Mouse (Mus musculus) heart, postnatal 0 days (tissue): ENCODE data around the gene Rab5if. TPM values are rescaled to one million over a fixed set of nuclear protein-coding genes. Genes with fewer than 3 reads are reported as not detected.
A peak's percentile ranks its signal among the peaks of the same experiment; 100 is the strongest.
"Not testable (repeated sequence)": the region's sequence is repeated elsewhere in the genome, so short reads cannot be mapped to it uniquely, and the experiment has no call there.

Experiments
- ATAC-seq: fragments of 200-750 bp; cut with Nextera tagmentation; 2 replicates; pipeline ENCODE4 v1.8.0; 2017; ENCODE audit warnings: low read depth, moderate number of reproducible peaks, moderate library complexity; ENCODE audit not compliant: insufficient read depth
- DNase-seq: peaks from one replicate; pipeline ENCODE4 v3.0.0-alpha.2; 2016; ENCODE audit warnings: low spot score
- H3K27ac ChIP-seq: fragments of 300-500 bp; sonication (generic); 2 replicates; pipeline ENCODE4 v1.5.1; 2014; ENCODE audit warnings: low read depth, mild to moderate bottlenecking
- H3K27me3 ChIP-seq: fragments of 300-500 bp; sonication (generic); 2 replicates; pipeline ENCODE4 v1.6.1; 2014; ENCODE audit warnings: low read length, mixed read lengths; ENCODE audit not compliant: control insufficient read depth, insufficient read depth
- H3K36me3 ChIP-seq: fragments of 300-500 bp; sonication (generic); replicated peaks from 2 replicates; pipeline ENCODE4 v1.6.1; 2014; ENCODE audit warnings: low read length, mixed read lengths; ENCODE audit not compliant: control insufficient read depth, insufficient read depth
- H3K4me1 ChIP-seq: fragments of 300-500 bp; sonication (generic); 2 replicates; pipeline ENCODE4 v1.6.1; 2014; ENCODE audit warnings: antibody characterized with exemption; ENCODE audit not compliant: control insufficient read depth, insufficient read depth
- H3K4me2 ChIP-seq: fragments of 300-500 bp; sonication (generic); 2 replicates; pipeline ENCODE4 v1.6.1; 2014; ENCODE audit warnings: low read depth, mild to moderate bottlenecking, low read length, moderate library complexity
- H3K4me3 ChIP-seq: fragments of 300-500 bp; sonication (generic); 2 replicates; pipeline ENCODE4 v1.5.1; 2014; ENCODE audit warnings: low read depth, low read length
- H3K9ac ChIP-seq: fragments of 300-500 bp; sonication (generic); replicated peaks from 2 replicates; pipeline ENCODE4 v1.6.1; 2014; ENCODE audit warnings: low read depth, low read length, mixed read lengths
- H3K9me3 ChIP-seq: fragments of 300-500 bp; sonication (generic); replicated peaks from 2 replicates; pipeline ENCODE4 v1.6.1; 2016; ENCODE audit warnings: low read length; ENCODE audit not compliant: control insufficient read depth
- CTCF ChIP-seq: IDR thresholded peaks from 2 replicates; pipeline ENCODE4 v1.5.1; 2016; ENCODE audit warnings: antibody characterized with exemption, control low read depth, low read depth
- EP300 ChIP-seq: IDR thresholded peaks from 2 replicates; pipeline ENCODE4 v1.6.1; 2016; ENCODE audit warnings: antibody characterized with exemption, low read depth
- WGBS: fragments of 180-500 bp; shearing (Covaris S2); extraction: QIAGEN DNeasy Blood & Tissue Kit; methylation state at CpG from one replicate; pipeline ENCODE4 v1.1.7; 2014; 5-methylcytosine and 5-hydroxymethylcytosine counted together
- polyA plus RNA-seq: library from polyadenylated mRNA; unstranded; fragments of >200 nt; fragmentation: Nextera tagmentation; extraction: Ambion mirVana; gene quantifications from 2 replicates; pipeline ENCODE4 v1.2.1, GENCODE M21; 2015
- total RNA-seq: library from RNA; depleted of rRNA; stranded (reverse); fragments of >200 nt; gene quantifications from 2 replicates; pipeline ENCODE4 v1.2.3, GENCODE M21; 2014; ENCODE audit warnings: low replicate concordance

The Rab5if gene
- total and polyA plus RNA-seq, 2 experiments from 2014 or later: 155 to 186 TPM

DNA sequence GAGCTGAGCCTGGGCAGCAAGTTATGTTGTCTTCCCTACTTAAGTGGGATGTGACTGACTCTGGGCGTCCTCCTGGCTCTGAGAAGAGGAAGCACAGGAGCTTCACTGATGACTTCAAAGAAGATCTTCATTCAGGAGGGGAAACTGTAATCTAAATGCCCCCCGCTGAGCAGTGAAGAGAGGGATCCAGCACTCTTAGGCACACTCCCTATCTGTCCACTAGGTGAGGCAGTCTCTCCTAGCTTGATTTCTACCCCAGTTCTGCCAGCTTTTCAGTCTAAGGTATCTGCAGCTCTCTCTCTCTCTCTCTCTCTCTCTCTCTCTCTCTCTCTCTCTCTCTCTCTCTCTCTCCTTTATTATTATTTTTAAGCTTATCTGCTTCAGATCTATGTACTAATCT, 40.4 kb downstream of the Rab5if start:
- TF ChIP-seq EP300: no peak
- 0 out of 2 replicates have a peak, but pooled peaks have one; percentile 21 for TF ChIP-seq CTCF
- Histone ChIP-seq H3K4me3 (no peak overlapping the region), H3K9me3 (no peaks in the 10 kb centered on the region), H3K4me2 (no peak overlapping the region), H3K36me3 (no peaks in the 10 kb centered on the region), H3K27ac (no peak overlapping the region), H3K9ac (no peak overlapping the region), H3K4me1 (no peaks in the 10 kb centered on the region), H3K27me3 (no peaks in the 10 kb centered on the region)
- no peak for DNase-seq
- ATAC-seq: no peak
- 26% methylated on average over 2 of the region's 2 CpGs for WGBS

DNA sequence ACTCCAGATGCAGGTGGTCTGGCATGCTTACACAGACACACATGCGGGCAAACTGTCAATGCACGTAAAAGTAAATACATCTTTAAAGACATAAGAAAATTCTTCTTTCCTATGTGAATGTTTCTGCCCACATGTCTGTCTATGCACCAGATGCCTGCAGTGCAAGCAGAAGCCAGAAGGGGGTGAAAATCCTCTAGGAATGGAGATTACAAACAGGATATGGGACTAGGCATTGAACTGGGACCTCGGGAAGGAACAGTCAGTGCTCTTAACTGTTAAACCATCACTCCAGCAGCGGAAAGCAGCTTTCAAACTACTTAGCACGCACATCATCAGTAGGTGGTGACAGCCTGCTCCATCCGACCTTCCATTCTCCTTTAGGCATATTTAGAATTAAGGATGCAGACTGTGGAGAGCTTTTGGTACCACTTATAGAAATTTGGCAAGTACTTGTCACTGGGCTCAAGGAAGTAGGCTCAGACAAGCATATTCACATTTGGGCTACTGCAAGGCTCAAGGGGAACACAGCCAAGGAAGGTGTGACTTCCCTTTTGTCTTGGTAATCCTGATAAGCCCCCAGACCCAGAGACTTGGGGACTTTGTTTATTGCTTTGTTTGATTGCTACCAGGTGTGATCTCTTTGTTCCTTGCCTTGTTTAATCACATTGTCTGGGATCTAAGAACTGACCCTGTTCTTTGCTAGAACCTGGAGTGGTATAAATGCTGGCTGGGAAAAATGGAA, 42.2 kb downstream of the Rab5if start:
- TF ChIP-seq CTCF: peak; percentile 70
- TF ChIP-seq EP300: no peak
- no peak overlapping the region for H3K4me2 ChIP-seq
- H3K27me3 ChIP-seq: no peaks in the 10 kb centered on the region
- WGBS: 18% methylated on average over 6 of the region's 6 CpGs
- H3K9ac ChIP-seq: no peak overlapping the region
- no peaks in the 10 kb centered on the region for H3K4me1 ChIP-seq
- H3K4me3 ChIP-seq: no peak overlapping the region
- ATAC-seq (no peak), DNase-seq (peak; percentile 36)
- H3K36me3 ChIP-seq: no peaks in the 10 kb centered on the region
- H3K27ac ChIP-seq: no peak overlapping the region
- no peaks in the 10 kb centered on the region for H3K9me3 ChIP-seq

DNA sequence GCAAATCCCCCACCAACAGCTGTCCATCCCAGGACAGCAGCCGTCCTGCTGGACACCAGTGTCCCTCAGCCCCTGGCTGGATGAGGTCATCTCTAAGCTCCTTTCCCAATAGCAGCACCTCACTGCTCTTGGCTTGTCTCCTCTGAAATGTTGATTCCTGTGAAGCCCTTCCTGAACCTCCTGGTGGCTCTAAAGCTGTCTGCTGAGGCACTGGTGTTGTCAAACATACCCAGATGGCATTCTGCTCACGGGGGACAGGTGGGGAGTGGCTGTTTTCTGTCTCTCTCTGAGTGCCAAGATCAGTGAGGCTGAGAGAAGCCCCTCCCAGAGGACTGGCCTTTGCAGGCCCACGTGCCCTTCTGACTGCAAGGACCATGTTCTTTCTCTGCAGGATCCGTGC, 43.0 kb downstream of the Rab5if start:
- H3K4me1 ChIP-seq, ATAC-seq, H3K36me3 ChIP-seq, H3K27me3 ChIP-seq, H3K9me3 ChIP-seq, H3K9ac ChIP-seq, H3K4me2 ChIP-seq, DNase-seq, H3K4me3 ChIP-seq, H3K27ac ChIP-seq: not testable (repeated sequence)
- WGBS: 32% methylated on average over 4 of the region's 4 CpGs

DNA sequence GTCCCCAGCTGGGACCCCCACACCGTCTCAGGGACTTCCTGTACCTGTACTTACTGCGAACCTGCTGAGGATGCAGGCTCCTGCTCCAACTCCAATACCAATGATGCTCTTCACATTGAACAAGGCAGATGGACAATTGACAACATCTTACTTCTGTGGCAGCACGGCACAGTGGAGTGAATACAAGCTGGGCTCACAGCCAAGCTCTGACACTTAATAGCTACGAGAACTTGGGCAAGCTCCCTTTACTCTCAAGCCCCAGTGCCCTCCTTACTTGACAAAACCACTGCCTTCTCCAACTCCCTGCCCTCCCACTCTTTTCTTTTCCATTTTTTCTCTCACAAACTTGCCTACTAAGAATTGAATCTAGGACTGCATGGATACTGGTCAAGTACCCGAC, 50.3 kb downstream of the Rab5if start:
- Histone ChIP-seq H3K36me3 (no peaks in the 10 kb centered on the region), H3K4me2 (no peak overlapping the region), H3K9me3 (no peaks in the 10 kb centered on the region; the same call in 1 of the 2 replicates), H3K4me3 (no peak overlapping the region), H3K27ac (no peak overlapping the region), H3K4me1 (no peaks in the 10 kb centered on the region), H3K9ac (no peak overlapping the region), H3K27me3 (no peaks in the 10 kb centered on the region; the same call in 1 of the 2 replicates)
- no peak for DNase-seq
- 45% methylated on average over 5 of the region's 5 CpGs for WGBS
- TF ChIP-seq EP300 (no peak), CTCF (no peak)
- no peak for ATAC-seq

DNA sequence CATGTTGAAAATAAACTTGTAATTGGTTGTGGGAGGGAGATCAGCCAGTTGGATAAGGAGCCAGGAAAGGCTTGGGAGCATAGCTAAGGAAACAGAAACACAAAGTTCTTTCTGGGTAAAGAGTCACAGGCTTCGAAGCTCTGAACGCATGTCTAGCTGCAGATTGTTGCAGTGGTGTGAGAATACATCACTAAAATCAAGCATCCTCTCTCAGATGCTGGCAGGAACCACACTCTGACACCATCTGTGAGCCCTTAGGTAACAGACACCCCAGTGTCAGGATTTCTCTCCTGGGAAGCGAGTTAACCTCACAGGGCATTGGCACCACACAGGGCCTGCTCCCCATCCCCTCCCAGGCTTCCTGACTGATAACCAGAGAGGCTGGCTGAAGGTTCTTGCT, 52.6 kb downstream of the Rab5if start:
- H3K27ac ChIP-seq: no peak overlapping the region
- no peak overlapping the region for H3K4me3 ChIP-seq
- no peaks in the 10 kb centered on the region for H3K4me1 ChIP-seq
- H3K36me3 ChIP-seq: no peaks in the 10 kb centered on the region
- H3K9ac ChIP-seq: no peak overlapping the region
- H3K27me3 ChIP-seq: no peaks in the 10 kb centered on the region; the same call in 1 of the 2 replicates
- ATAC-seq (no peak), DNase-seq (no peak)
- no peak overlapping the region for H3K4me2 ChIP-seq
- H3K9me3 ChIP-seq: no peaks in the 10 kb centered on the region; the same call in 1 of the 2 replicates
- TF ChIP-seq EP300: no peak
- TF ChIP-seq CTCF: no peak
- 53% methylated on average over 3 of the region's 3 CpGs for WGBS
